Comparison of ENCODE assay signal across 22 mouse cellular contexts in the genomic region with DNA sequence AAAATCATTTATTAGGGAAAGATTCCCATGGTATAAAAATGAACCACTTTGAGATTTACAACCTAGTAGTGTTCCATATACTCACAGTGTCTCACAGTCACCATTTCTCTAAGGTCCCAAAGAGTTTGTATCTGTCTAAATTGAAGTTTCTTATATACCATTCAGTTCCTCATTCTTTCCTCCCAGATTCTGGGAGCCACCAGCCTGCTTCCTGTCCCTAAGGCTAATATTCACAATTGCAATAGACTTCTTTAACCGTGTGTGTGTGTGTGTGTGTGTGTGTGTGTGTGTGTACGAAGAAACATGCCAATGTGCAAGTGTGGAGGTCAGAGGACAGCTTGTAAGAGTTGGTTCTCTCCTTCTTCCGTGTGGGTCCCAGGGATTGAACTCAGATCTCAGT.
"Had no signal": no experiment of that assay in that cellular context is flagged by ENCODE, and none has a peak within 500 bp of the region (broad histone marks: within the 10 kb centered on the region; RNA-seq: fewer than 3 reads in every experiment).

No protein-coding gene starts in this region.

- ATAC-seq: forebrain, embryonic 13.5 days; forebrain, embryonic 14.5 days; forebrain, embryonic 15.5 days; forebrain, embryonic 16.5 days; forebrain, postnatal 0 days had no signal

- DNase-seq: cerebellum, adult 2 months; cerebellum, adult 8-10 months; cerebellum, adult 9-10 months; cerebellum, adult 9-11 months; cerebellum, postnatal 10 days; cerebellum, postnatal 14 days; cerebellum, postnatal 25 days; cerebellum, postnatal 36 days; embryo, embryonic 11 days; forebrain, postnatal 0 days; gastrocnemius, adult 2 months; gastrocnemius, postnatal 10 days; gastrocnemius, postnatal 14 days; gastrocnemius, postnatal 25 days; gastrocnemius, postnatal 36 days; heart, adult 11 months; heart, adult 18-20 months; heart, adult 2 months had no signal
